In the genomic region with DNA sequence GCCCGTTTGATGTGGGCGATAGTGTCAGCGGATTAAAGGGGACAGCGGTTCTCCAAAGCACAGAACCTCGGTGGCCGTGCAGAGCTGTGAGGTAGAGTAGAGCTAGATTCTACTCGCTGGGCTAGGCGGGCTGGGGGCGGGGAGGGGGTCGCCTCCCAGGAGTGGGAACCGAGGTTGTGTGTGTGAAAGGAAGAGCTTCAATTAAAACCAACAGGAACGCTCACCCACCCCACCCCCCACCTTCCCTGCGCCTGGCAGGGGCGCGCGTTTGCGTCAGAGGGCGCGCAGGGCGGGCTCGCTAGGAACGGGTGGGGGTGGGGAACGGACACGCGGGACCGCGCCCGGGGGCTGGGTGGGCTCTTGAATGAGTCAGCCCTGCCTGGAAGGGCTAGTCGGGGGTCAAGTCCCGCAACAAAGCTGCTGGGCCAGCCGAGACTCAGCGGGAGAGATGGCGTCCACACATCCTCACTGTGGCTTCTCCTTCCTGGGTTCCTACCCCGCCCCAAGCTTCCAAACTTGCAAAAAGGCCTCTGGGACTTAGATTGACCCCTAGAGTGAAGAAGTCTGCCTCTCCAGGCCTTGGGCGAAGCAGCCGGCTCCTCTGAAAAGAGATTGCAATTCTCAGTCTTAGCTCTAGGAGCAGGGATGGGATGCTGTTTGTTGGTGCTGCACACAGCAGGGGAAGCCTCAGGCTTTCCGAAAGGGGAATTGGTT, we compare ENCODE assay signal across 7 mouse cellular contexts. TPM values are rescaled to one million over a fixed set of nuclear protein-coding genes. Genes with fewer than 3 reads are reported as not detected.
DNase-seq lines count a peak whose midpoint lies in the region; ATAC-seq and TF ChIP-seq lines count a peak whose summit lies in the region.

No protein-coding gene starts in this region.

- H3K4me3 ChIP-seq in G1E (ENCODE audit: low read depth, low read length): peak overlapping the region; percentile 68
- H3K4me3 ChIP-seq in heart, embryonic 12.5 days: peak overlapping the region; percentile 70
- peak overlapping the region; percentile 64 for H3K4me3 ChIP-seq in stomach, embryonic 16.5 days (replicated peaks; ENCODE audit: low read length)

- H3K27me3 ChIP-seq in G1E (ENCODE audit: insufficient read depth, low read length): peaks cover 29% of the 10 kb centered on the region
- peaks cover 34% of the 10 kb centered on the region for H3K27me3 ChIP-seq in heart, embryonic 12.5 days (replicated peaks)
- peaks cover 9% of the 10 kb centered on the region for H3K27me3 ChIP-seq in stomach, embryonic 16.5 days (ENCODE audit: control insufficient read depth, insufficient read depth, low read length)

- H3K36me3 ChIP-seq in G1E (replicated peaks): no peaks in the 10 kb centered on the region
- no peaks in the 10 kb centered on the region for H3K36me3 ChIP-seq in heart, embryonic 12.5 days
- no peaks in the 10 kb centered on the region for H3K36me3 ChIP-seq in stomach, embryonic 16.5 days (ENCODE audit: control insufficient read depth, insufficient read depth, low read length)

- DNase-seq in 3T3-L1 (ENCODE audit: low read depth, low spot score) (peak; percentile 92), G1E (ENCODE audit: low spot score) (no peak)
- peak; percentile 79 to 82 for DNase-seq in cerebellum, postnatal 36 days
- DNase-seq in layer of hippocampus, postnatal 36 days: peak; percentile 80

- peak overlapping the region; percentile 75 for H3K9ac ChIP-seq in heart, embryonic 12.5 days
- peak overlapping the region; percentile 80 for H3K9ac ChIP-seq in stomach, embryonic 16.5 days (ENCODE audit: low read length)

- peak overlapping the region; percentile 91 for H3K4me2 ChIP-seq in heart, embryonic 12.5 days
- peak overlapping the region; percentile 57 for H3K4me2 ChIP-seq in stomach, embryonic 16.5 days (ENCODE audit: low read depth, low read length)

- peaks cover 9% of the 10 kb centered on the region for H3K9me3 ChIP-seq in G1E (replicated peaks)
- no peaks in the 10 kb centered on the region for H3K9me3 ChIP-seq in heart, embryonic 12.5 days (replicated peaks)
- H3K9me3 ChIP-seq in stomach, embryonic 16.5 days (replicated peaks; ENCODE audit: control insufficient read depth, low read length): no peaks in the 10 kb centered on the region

- under 1% methylated on average over 37 of the region's 37 CpGs for WGBS in heart, embryonic 12.5 days
- WGBS in stomach, embryonic 16.5 days: under 1% methylated on average over 35 of the region's 37 CpGs

- H3K27ac ChIP-seq in heart, embryonic 12.5 days (ENCODE audit: poor library complexity, severe bottlenecking): peak overlapping the region; percentile 79
- peak overlapping the region; percentile 92 for H3K27ac ChIP-seq in stomach, embryonic 16.5 days (ENCODE audit: low read length)

- TF ChIP-seq CTCF in G1E (IDR thresholded peaks at IDR 0.05; ENCODE audit: low read depth, low read length): no peak

- ATAC-seq in G1E (ENCODE audit: extremely low read depth, insufficient number of reproducible peaks, low FRiP score, poor library complexity, severe bottlenecking): no peak
- peak; percentile 57 for ATAC-seq in heart, embryonic 12.5 days (ENCODE audit: insufficient number of reproducible peaks, low FRiP score)
- peak; percentile 16; the same call in 1 of the 2 replicates for ATAC-seq in megakaryocyte progenitor cell, adult 5-6 weeks (replicated peaks; ENCODE audit: poor library complexity)
- ATAC-seq in stomach, embryonic 16.5 days (ENCODE audit: insufficient read depth, low FRiP score): peak; percentile 48

- H3K4me1 ChIP-seq in G1E (ENCODE audit: insufficient read depth, low read depth, low read length): peaks cover 30% of the 10 kb centered on the region
- peaks cover 8% of the 10 kb centered on the region; the same call in 1 of the 2 replicates for H3K4me1 ChIP-seq in heart, embryonic 12.5 days (replicated peaks)
- peaks cover 12% of the 10 kb centered on the region for H3K4me1 ChIP-seq in stomach, embryonic 16.5 days (ENCODE audit: control insufficient read depth, insufficient read depth, low read length)

RNA-seq across cellular contexts. Expression of a gene that starts 3.9 kb away (rescaled TPM):
- total RNA-seq in G1E (2014; fragmentation: Nextera tagmentation) (0.83 TPM in 1 of 2 replicates, not detected in the other), G1E (2017) (0.05 TPM in 1 of 2 replicates, not detected in the other)
- polyA plus RNA-seq in G1E (2012): 0.05 and 0.12 TPM in 2 replicates
- polyA plus RNA-seq in heart, embryonic 12.5 days (2016; fragmentation: Nextera tagmentation; extraction: Ambion mirVana): 5.0 and 6.7 TPM in 2 replicates
- total RNA-seq in layer of hippocampus, postnatal 36 days (2021): 100 to 1,000 TPM in 1 of 2 experiments, 10 to 100 TPM in 1; 87.3 to 108 TPM
- total RNA-seq in megakaryocyte progenitor cell, adult 5-6 weeks (2015): not detected in 2 replicates
- total RNA-seq in megakaryocyte progenitor cell, adult 5-6 weeks (2017): not detected in 2 replicates
- 9.1 and 12.6 TPM in 2 replicates for polyA plus RNA-seq in stomach, embryonic 16.5 days (2015; fragmentation: Nextera tagmentation; extraction: Ambion mirVana)

Comparison
In these comparisons a context has a peak if more than half of its experiments do, and no peak if none do; other contexts are left out.
1. RNA of a gene that starts 3.9 kb away (total RNA-seq): 87.3 to 108 TPM in layer of hippocampus, postnatal 36 days; 0.05 to 0.83 TPM in G1E and not detected in megakaryocyte progenitor cell, adult 5-6 weeks; every median in the first group is over 10 times any median in the second.
2. Peak in every context shown above with its lines, with median percentiles within 50 percentile points of each other: H3K4me3 ChIP-seq.